Mouse (Mus musculus): Measurements from ENCODE around the gene Hist2h2ac. TPM values are rescaled to one million over a fixed set of nuclear protein-coding genes. Genes with fewer than 3 reads are reported as not detected.
A peak's percentile ranks its signal among the peaks of the same experiment; 100 is the strongest.

Hist2h2ac gene
- polyA plus RNA-seq, 1 experiment: 1.9 TPM

- Histone ChIP-seq H3K79me3 (ENCODE audit: low read depth) (no peaks in the 10 kb centered on the region), H3K27me3 (ENCODE audit: control insufficient read depth, insufficient read depth, insufficient read length) (no peaks in the 10 kb centered on the region), H3K79me2 (ENCODE audit: control insufficient read depth, insufficient read depth) (no peaks in the 10 kb centered on the region), H3K36me3 (ENCODE audit: control insufficient read depth, insufficient read depth) (no peaks in the 10 kb centered on the region), H3K4me3 (ENCODE audit: insufficient read depth, poor library complexity, severe bottlenecking) (no peak overlapping the region), H3ac (ENCODE audit: control insufficient read depth, insufficient read length, low read depth) (no peak overlapping the region)
- TF ChIP-seq USF1 (IDR thresholded peaks at IDR 0.05; ENCODE audit: low read depth) (no peak), MYOD1 (IDR thresholded peaks at IDR 0.05; ENCODE audit: control insufficient read depth, insufficient read length, low read depth) (no peak), FOSL1 (IDR thresholded peaks at IDR 0.05; ENCODE audit: insufficient read depth, low read length, poor library complexity, severe bottlenecking) (no peak)
Observed at GRCm38 (mm10) chr3:96231758-96232120, 11.1 kb upstream of the Hist2h2ac start.

- Histone ChIP-seq H3K4me3 (ENCODE audit: insufficient read depth, poor library complexity, severe bottlenecking) (no peak overlapping the region), H3K79me2 (ENCODE audit: control insufficient read depth, insufficient read depth) (no peaks in the 10 kb centered on the region), H3K27me3 (ENCODE audit: control insufficient read depth, insufficient read depth, insufficient read length) (no peaks in the 10 kb centered on the region), H3K36me3 (ENCODE audit: control insufficient read depth, insufficient read depth) (no peaks in the 10 kb centered on the region), H3ac (ENCODE audit: control insufficient read depth, insufficient read length, low read depth) (no peak overlapping the region), H3K79me3 (ENCODE audit: low read depth) (no peaks in the 10 kb centered on the region)
- no peak for TF ChIP-seq MYOD1 (IDR thresholded peaks at IDR 0.05; ENCODE audit: control insufficient read depth, insufficient read length, low read depth)
Observed at GRCm38 (mm10) chr3:96230910-96231757, 10.5 kb upstream of the Hist2h2ac start.

DNA sequence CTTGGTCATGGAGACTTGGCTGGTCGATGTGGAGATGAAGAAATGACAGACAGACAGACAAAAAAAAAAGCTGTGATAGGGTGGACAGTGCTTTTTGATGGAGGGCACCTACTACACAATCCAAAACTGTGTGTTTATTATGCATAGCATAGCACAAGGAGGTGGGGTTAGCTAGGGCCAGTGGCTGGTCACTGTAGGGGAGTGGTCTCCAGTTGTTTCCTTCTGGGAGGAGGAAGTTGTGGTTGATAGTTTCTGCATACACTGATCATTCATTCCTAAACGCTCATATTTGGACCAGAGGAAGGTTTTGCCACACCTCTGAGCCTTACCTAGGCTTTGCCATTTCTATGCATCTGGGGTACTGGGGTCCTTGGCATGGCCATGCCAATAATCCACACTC lies 9.7 kb upstream of the Hist2h2ac start:
- Histone ChIP-seq H3ac (ENCODE audit: control insufficient read depth, insufficient read length, low read depth) (no peak overlapping the region), H3K36me3 (ENCODE audit: control insufficient read depth, insufficient read depth) (no peaks in the 10 kb centered on the region), H3K79me2 (ENCODE audit: control insufficient read depth, insufficient read depth) (no peaks in the 10 kb centered on the region), H3K4me3 (ENCODE audit: insufficient read depth, poor library complexity, severe bottlenecking) (no peak overlapping the region), H3K79me3 (ENCODE audit: low read depth) (no peaks in the 10 kb centered on the region), H3K27me3 (ENCODE audit: control insufficient read depth, insufficient read depth, insufficient read length) (no peaks in the 10 kb centered on the region)
- TF ChIP-seq MYOG (IDR thresholded peaks at IDR 0.05; ENCODE audit: control insufficient read depth, extremely low read depth, insufficient read length) (no peak), MAX (IDR thresholded peaks at IDR 0.05) (no peak), FOSL1 (IDR thresholded peaks at IDR 0.05; ENCODE audit: insufficient read depth, low read length, poor library complexity, severe bottlenecking) (no peak)

DNA sequence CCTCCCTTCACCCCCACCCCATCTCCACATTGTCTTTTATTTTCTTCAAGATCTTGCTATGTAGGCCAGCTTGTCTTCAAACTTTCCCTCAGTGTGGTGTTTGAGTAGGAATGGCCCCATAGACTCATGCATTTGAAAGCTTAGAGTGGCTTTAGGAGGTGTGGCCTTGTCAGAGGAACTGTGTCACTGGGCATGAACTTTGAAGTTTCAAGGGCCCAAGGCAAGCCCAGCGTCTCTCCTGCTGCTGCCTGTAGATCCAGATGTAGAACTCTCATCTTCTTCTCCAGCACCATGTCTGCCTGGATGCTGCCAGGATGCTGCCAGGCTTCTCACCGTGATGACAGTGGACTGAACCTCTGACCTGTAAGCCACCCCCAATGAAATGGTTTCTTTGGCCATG lies 8.1 kb upstream of the Hist2h2ac start:
- Histone ChIP-seq H3ac (ENCODE audit: control insufficient read depth, insufficient read length, low read depth) (no peak overlapping the region), H3K36me3 (ENCODE audit: control insufficient read depth, insufficient read depth) (no peaks in the 10 kb centered on the region), H3K27me3 (ENCODE audit: control insufficient read depth, insufficient read depth, insufficient read length) (no peaks in the 10 kb centered on the region), H3K79me3 (ENCODE audit: low read depth) (no peaks in the 10 kb centered on the region), H3K4me3 (ENCODE audit: insufficient read depth, poor library complexity, severe bottlenecking) (no peak overlapping the region), H3K79me2 (ENCODE audit: control insufficient read depth, insufficient read depth) (no peaks in the 10 kb centered on the region)
- TF ChIP-seq MYOD1 (IDR thresholded peaks at IDR 0.05; ENCODE audit: control insufficient read depth, insufficient read length, low read depth) (no peak), MAX (IDR thresholded peaks at IDR 0.05) (no peak), MYOG (IDR thresholded peaks at IDR 0.05; ENCODE audit: control insufficient read depth, extremely low read depth, insufficient read length) (no peak), FOSL1 (IDR thresholded peaks at IDR 0.05; ENCODE audit: insufficient read depth, low read length, poor library complexity, severe bottlenecking) (no peak), USF1 (IDR thresholded peaks at IDR 0.05; ENCODE audit: low read depth) (no peak), CTCF (IDR thresholded peaks at IDR 0.05; ENCODE audit: control insufficient read depth, insufficient read depth, insufficient read length) (no peak), CEBPB (IDR thresholded peaks at IDR 0.05; ENCODE audit: low read depth) (no peak)

DNA sequence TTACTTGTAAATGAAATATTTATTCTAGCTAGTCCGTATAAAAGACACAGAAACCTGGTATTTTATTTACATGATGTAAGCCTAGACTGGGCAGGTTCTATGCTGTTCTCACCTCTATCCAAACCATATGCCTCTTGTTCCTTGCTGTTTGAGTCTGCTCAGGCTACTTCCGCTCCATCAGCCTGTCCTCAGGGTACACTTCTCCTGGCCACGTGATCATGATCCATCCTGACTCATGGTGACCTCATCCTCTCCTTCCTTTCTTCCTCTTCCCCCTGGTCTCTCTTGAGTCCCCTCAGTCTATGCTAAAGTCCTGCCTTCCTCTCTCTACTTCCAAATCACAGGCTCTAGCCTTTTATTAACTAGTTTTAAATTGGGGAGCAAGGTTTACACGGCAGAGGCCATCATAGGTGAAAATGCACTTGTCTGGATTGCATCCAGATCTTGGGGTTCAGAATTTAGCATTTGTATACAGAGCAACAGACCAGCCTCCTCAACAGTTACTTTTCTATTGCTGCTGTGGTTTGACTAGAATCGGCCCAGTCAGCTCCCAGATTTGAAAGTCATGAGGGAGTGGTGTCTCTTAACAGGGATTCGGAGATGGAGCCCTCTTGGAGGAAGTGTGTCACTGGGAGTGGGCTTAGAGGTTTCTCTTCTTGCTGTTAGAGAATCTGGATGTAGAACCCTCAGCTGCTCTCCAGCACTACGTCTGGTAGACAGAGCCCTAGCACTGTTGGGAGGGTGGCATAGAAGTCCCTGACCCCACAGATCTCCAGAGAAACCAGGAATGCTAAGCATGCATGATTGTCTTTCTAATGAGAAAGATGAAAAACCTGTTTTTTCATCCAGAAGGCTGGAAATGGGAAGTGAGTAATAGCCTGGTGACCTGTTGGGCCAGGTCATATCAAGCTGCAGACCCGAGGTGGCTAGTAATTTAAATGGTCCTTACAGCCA lies 6.3 kb upstream of the Hist2h2ac start:
- Histone ChIP-seq H3K4me3 (ENCODE audit: insufficient read depth, poor library complexity, severe bottlenecking) (no peak overlapping the region), H3K79me2 (ENCODE audit: control insufficient read depth, insufficient read depth) (no peaks in the 10 kb centered on the region), H3K36me3 (ENCODE audit: control insufficient read depth, insufficient read depth) (no peaks in the 10 kb centered on the region), H3K79me3 (ENCODE audit: low read depth) (no peaks in the 10 kb centered on the region), H3ac (ENCODE audit: control insufficient read depth, insufficient read length, low read depth) (peak overlapping the region; percentile 12), H3K27me3 (ENCODE audit: control insufficient read depth, insufficient read depth, insufficient read length) (no peaks in the 10 kb centered on the region)
- peak; percentile 82 for TF ChIP-seq MAX (IDR thresholded peaks at IDR 0.05)
- peak; percentile 79 for TF ChIP-seq FOSL1 (IDR thresholded peaks at IDR 0.05; ENCODE audit: insufficient read depth, low read length, poor library complexity, severe bottlenecking)
- peak; percentile 100 for TF ChIP-seq USF1 (IDR thresholded peaks at IDR 0.05; ENCODE audit: low read depth)
- TF ChIP-seq MYOG (IDR thresholded peaks at IDR 0.05; ENCODE audit: control insufficient read depth, extremely low read depth, insufficient read length): no peak
- TF ChIP-seq CTCF (IDR thresholded peaks at IDR 0.05; ENCODE audit: control insufficient read depth, insufficient read depth, insufficient read length): no peak
- TF ChIP-seq MYOD1 (IDR thresholded peaks at IDR 0.05; ENCODE audit: control insufficient read depth, insufficient read length, low read depth): no peak

DNA sequence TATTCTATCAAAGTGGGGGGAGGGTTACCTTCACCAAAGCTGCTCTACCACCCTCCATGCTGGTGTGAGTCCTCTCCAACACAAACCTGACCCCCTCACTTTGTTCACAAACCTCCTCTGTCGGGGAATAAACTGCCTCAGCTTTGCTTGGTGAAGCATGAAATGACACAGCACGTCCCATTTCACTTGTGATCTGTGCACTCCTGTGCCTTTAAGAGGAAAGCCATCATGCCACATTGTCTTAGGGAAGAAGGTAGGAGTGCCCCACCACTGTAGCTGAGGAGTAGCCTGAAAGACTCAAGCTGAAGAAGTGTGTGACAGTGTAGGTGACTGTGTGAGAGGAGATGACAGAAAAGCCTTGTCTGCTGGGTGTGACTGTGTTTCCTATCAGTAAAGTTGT lies 4.7 kb upstream of the Hist2h2ac start:
- no peaks in the 10 kb centered on the region for H3K79me2 ChIP-seq (ENCODE audit: control insufficient read depth, insufficient read depth)

More for the DNA sequence above, 4.7 kb upstream of the Hist2h2ac start:
- Histone ChIP-seq H3ac (ENCODE audit: control insufficient read depth, insufficient read length, low read depth) (no peak overlapping the region), H3K4me3 (ENCODE audit: insufficient read depth, poor library complexity, severe bottlenecking) (no peak overlapping the region), H3K27me3 (ENCODE audit: control insufficient read depth, insufficient read depth, insufficient read length) (no peaks in the 10 kb centered on the region), H3K79me3 (ENCODE audit: low read depth) (no peaks in the 10 kb centered on the region), H3K36me3 (ENCODE audit: control insufficient read depth, insufficient read depth) (no peaks in the 10 kb centered on the region)
- TF ChIP-seq CTCF (IDR thresholded peaks at IDR 0.05; ENCODE audit: control insufficient read depth, insufficient read depth, insufficient read length): no peak
